Mouse (Mus musculus) effector memory CD4-positive, alpha-beta T cell, adult 7 months (primary cell): ENCODE data around the gene Ubl7. TPM values are rescaled to one million over a fixed set of nuclear protein-coding genes. Genes with fewer than 3 reads are reported as not detected.

ENCODE experiments used
- polyA plus RNA-seq: library from polyadenylated mRNA; unstranded; fragments of 100-300 nt; shearing (Covaris generic); gene quantifications from one replicate; pipeline ENCODE4 v1.2.1, GENCODE M21; 2017

Gene Ubl7
- 55.5 TPM for polyA plus RNA-seq

DNA sequence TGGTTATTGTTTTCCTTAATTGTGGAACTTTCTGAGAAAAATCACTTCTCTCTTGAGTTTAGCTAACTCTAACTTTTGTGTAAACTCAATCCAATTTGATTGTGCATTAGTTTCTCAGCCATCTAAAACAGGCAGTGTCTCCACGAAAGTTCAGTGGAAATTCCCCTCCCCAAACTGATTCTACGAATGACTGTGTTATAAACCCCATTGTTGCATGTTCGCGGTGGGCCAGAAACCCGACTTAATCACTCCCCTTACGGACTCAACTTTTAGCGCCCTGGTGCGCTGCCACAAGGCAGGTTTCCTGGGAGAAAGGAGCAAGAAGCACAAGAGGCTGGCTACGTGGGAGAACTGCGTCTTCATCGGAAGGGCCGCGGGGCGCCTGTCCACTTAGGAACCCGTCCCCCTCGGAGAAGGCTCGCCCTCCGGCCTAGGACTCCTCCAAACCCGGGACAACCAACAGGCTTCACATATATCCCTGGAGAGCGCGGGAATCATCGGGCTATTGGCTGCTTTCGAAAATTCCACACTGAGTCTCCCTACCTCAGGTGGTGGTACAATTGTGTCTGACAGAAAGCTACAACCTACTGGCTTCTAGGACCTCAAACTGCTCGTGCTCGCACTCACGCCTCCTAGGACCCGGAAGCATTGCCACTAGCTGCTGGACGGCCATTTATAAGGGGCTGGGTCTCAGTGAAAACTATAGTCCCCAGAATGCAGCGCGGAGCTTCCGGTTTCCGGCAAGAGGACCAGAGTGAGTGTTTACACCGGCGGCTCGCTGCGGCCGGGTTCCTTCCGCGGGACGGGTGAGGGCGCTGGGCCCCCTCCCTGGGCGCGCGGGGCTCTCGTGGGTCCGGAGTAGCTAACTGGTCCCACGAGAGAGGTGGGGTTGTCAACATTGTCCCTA is at the start of gene Ubl7:
Ubl7 (plus strand) TSS at position 726 of the 907 bp plus-strand sequence.

DNA sequence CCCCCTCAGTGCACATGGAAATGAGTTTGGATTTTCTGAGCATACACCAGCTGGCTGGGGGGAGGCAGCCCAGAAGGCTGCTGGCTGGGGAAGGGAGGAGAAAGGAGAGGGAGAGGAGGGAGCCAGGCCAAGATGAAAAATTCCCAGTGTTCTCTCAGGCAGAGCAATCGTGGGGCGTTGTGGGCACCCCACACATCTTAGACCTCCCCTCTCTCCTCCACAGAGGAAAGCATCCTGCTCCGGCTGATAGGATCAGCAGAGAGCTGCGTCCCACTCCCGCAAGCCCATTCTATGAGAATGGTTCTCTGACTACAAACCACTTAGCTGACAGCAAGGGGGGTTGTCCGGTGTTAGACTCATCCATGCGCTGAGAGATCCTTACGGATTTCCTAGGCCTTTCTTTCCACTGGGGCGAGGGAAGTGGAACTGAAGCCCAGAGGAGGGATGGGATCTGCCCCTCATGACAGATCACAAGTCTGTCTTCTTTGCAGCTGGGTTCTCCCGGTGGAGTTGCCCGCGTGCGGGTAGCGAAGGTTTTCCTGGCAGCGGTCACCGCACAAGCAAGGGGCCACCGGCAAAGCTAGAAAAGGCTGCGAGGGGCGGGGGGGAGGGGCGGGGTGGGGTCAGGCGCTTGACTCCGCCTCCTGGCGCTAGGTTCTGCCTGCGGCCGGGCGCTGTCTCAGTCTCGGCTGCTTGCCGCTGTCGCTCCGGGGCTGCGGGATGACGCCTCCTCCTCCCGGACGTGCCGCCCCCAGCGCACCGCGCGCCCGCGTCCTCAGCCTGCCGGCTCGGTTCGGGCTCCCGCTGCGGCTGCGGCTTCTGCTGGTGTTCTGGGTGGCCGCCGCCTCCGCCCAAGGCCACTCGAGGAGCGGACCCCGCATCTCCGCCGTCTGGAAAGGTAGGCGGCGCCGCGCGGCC is 28.9 kb downstream of the Ubl7 start, which contains the start of gene Sema7a:
Sema7a (plus strand) TSS at position 682 of the 918 bp plus-strand sequence.

Other genes starting within 250 kb of the Ubl7 start
- not detected for gene Cyp1a2, start 227.3 kb upstream of the Ubl7 start, polyA plus RNA-seq
- gene Cyp1a1, start 223.1 kb upstream of the Ubl7 start, polyA plus RNA-seq: not detected
- 24.8 TPM for gene Edc3, start 202.4 kb upstream of the Ubl7 start, polyA plus RNA-seq
- gene Clk3, start 145.1 kb upstream of the Ubl7 start, polyA plus RNA-seq: 219 TPM
- gene Arid3b, start 74.2 kb upstream of the Ubl7 start, polyA plus RNA-seq: 52.3 TPM
- gene Sema7a, start 29.1 kb downstream of the Ubl7 start, polyA plus RNA-seq: 3.5 TPM
- not detected for gene Cyp11a1, start 95.4 kb downstream of the Ubl7 start, polyA plus RNA-seq
- gene Stra6, start 152.8 kb downstream of the Ubl7 start, polyA plus RNA-seq: not detected
- 0.32 TPM for gene Ccdc33, start 207.8 kb downstream of the Ubl7 start, polyA plus RNA-seq